Mouse (Mus musculus) kidney, postnatal 36 days (tissue): Measurements from ENCODE around the gene Ppt2.
A peak's percentile ranks its signal among the peaks of the same experiment; 100 is the strongest.

Experiments
- DNase-seq, 2 experiments: peaks; one replicate each; pipeline ENCODE4 v3.0.0; 2021 to 2022; ENCODE audit warnings: mixed read lengths in 2 of 2

The Ppt2 gene

DNA sequence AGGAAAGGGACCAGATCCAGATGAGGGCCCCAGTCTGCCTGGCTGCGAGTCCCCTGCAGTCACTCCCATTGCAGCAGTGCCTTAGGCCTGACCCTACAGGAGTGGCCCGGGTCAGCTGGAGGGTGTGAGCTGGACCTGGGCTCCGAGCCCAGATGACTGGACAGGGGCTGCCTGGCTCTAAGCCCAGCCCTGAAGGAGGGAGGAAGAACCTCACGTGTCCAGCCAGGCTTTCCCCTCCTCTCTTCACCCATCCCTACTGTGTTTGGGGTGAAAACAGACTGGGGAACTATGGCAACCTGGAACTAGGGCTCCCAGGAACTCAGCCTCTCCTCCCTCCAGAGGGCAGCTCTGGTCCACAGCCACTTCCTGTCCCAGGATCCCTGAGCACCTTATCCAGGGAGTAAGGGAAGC lies 27.3 kb upstream of the Ppt2 start:
- peak; percentile 92 to 93 for DNase-seq

DNA sequence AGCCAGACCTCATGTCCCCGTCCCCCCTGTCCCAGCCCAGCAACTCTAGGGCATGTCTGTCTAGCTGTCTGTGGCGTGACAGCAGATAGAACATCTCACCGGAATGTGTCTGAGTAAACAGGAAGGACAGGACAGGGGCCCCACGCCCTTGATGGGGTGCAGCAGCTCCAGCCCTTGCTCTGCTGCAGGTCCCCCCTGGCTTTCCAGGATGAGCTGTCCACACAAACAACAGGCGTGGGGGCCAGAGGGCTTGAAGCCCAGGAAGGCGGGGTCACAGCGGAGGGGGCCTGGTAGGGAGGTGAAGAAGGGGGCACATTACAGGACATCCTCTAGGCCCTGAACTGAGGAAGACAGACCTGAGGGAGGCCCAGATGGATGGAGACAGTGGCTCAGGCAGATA lies 26.9 kb upstream of the Ppt2 start:
- DNase-seq, result peak; percentile 78 to 87

DNA sequence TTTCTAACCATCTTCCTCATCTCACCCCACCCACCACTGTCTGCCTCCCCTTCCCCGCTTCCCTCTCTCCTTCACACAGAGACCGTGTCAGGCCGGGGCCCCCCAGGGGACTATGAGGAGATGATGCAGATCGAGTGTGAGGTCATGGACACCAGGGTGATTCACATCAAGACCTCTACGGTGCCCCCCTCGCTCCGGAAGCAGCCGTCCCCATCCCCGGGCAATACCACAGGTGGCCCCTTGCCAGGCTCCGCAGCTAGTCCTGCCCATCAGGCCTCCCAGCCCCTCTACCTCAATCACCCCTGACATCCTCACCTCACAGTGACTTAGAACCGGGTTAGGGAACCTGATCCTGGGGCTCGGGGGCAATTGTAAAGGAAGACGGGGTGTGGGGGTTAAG lies 26.1 kb upstream of the Ppt2 start:
- no peak for DNase-seq

DNA sequence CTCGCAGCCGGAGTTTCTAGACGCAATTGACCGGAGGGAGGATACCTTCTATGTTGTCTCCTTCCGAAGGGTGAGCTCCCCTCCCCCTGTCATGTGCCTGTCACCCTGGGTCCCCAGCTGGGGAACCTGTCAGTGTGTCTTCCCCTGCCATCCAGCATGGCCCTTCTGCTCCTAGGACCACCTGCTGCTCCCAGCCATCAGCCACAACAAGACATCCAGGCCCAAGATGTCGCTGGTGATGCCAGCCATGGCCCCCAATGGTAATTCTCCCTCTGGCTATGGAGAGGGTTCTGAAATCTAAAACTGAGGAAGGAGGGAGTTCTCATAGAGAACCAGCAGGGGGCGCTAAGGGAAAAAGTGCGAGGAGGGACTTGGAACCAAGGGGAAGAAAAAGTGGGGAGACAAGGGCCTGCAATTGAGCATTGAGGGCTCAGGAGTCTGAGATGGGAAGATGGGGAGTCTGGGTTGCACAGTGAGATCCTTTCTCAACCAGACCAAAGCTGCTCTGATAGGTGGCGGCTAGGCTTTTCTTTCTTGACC lies 25.5 kb upstream of the Ppt2 start:
- peak; percentile 41 to 80 for DNase-seq

DNA sequence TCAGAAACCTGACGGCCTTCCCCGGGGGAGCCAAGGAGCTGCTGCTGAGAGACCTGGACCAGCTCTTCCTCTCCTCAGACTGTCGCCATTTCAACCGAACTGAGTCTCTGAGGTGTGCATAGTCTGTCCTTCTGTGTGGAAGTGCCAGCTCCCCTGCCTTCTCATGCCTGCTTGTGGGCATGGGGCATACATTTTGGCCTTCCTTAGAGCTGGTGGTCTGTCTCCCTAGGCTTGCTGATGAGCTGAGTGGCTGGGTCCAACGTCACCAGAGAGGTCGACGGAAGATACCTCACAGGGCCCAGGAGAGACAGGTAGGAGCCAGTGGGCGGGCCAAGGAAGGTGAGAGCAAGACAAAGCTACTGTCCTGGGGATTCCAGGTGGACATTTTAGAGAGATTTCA lies 24.7 kb upstream of the Ppt2 start:
- DNase-seq, result no peak

DNA sequence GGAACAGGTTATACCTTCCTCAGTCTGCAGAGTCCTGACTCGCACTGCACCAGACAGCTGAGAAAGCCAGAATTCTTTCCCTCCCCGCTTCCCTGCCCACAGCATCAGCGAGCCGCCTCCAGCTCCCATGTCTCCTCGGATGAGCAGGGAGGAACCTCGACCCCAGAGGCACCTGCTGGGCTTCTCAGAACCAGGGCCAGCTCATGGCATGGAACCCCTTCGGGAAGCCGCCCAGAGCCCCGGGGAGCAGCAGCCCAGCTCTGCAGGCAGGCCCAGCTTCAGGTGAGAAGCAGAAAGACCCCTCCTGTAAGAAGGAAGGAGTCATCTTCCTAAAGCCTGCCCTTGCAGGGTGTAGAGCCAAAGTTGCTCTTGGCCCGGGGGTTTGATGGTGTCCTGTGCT lies 24.2 kb upstream of the Ppt2 start:
- no peak for DNase-seq

DNA sequence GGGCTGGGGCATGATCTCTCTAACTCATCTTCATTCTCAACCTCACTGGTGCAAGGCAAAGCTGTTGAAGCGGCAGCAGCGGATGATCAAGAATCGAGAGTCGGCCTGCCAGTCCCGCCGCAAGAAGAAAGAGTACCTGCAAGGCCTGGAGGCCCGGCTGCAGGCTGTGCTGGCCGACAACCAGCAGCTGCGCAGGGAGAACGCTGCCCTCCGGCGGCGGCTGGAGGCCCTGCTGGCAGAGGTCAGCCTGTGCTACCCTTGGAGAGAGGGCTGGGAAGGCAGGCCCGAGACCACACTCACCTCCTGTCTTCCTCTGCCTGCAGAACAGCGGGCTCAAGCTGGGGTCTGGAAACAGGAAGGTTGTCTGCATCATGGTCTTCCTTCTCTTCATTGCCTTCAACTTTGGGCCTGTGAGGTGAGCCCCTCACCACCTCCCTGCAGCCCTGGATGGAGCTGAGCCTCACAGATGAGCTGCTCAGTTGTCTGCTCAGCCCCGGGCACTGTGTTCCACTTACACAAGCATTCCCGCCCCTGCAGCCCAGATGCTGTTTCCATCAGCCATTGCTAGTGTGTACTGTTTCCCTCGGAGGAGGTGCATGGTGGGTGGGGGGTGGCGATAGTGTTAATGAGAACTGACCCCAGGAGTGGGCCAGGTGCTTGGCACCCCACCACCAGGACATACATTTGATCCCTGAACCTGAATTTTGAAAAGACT lies 23.4 kb upstream of the Ppt2 start:
- peak; percentile 56 to 84 for DNase-seq

DNA sequence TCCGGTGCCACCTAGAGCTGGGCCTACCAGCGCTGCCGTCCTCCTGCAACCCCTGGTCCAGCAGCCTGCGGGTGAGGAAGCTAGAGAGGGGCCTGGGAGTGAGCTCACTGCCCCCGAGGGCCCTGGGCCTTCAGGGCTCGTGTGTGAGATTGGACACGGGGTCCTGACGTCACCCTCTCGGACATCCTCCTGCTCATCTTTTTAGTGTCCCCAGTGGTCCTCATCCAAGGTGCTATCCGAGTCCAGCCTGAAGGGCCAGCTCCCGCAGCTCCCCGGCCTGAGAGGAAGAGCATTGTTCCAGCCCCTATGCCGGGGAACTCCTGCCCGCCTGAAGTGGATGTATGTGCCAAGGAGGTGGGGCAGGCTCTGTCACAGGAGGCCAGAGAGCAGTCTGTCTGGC lies 22.5 kb upstream of the Ppt2 start:
- no peak for DNase-seq

DNA sequence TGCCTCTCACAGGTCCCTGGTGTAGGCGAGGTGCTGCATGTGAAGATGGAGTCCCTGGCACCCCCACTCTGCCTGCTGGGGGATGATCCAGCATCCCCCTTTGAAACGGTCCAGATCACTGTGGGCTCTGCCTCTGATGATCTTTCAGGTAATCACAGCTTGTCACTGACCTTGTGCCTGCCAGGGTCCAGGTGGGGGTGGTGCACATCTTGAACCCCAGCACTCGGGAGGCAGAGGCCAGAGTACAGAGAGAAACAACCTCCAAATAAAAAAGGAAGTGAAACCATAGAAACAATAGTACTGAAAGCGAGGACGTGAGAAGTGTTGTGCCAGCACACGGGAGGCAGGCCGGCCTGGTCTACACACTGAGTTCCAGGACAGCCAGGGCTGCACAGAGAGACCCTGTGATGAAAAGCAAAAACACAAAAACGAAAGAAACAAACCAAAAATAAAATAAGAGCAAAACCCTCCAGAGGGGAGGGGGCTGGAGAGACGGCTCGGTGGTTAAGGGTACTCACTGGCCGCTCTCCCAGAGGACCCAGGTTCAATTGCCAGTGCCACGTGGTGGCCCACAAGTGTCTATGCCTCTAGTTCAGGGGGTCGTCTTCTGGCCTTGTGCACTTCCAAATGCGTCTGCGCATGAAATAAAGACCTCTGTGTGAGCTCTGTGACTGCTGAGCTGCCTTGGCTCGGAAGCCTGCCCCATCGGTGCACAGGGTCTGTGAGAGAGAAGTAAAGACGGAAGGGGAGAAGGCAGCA lies 21.0 kb upstream of the Ppt2 start:
- no peak for DNase-seq

DNA sequence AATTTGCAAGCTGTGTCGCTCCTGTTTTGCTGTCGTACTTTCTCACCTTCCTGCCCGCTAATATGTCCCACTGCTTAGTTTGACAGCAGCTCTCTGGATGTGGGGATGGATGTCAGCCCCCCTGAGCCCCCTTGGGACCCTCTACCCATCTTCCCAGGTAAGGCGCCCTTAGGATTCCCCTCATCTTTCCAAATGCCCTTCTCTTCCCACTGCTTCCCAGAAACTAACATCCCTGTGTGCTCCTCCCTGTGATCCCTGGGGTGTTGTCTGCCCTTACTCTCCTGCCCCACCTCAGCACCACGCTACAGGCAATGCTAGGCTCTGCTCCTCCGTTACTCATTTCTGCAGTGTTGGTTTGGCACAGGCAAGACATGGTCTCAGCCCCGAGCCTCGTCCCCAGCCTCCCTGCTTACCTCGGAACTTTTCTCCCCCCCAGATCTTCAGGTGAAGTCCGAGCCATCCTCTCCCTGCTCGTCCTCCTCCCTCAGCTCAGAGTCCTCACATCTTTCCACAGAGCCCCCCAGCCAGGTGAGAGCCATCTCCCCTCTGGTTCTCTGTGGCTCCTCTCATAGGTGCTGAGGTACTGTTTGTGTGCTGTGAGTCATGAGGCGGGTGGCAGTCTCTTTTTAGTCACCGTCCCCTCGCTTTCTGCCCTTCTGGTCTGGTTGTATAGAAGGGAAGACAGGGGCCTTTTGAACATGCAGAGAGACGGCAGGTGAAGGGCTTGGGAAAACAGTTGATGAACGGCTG lies 20.0 kb upstream of the Ppt2 start:
- DNase-seq, result no peak

DNA sequence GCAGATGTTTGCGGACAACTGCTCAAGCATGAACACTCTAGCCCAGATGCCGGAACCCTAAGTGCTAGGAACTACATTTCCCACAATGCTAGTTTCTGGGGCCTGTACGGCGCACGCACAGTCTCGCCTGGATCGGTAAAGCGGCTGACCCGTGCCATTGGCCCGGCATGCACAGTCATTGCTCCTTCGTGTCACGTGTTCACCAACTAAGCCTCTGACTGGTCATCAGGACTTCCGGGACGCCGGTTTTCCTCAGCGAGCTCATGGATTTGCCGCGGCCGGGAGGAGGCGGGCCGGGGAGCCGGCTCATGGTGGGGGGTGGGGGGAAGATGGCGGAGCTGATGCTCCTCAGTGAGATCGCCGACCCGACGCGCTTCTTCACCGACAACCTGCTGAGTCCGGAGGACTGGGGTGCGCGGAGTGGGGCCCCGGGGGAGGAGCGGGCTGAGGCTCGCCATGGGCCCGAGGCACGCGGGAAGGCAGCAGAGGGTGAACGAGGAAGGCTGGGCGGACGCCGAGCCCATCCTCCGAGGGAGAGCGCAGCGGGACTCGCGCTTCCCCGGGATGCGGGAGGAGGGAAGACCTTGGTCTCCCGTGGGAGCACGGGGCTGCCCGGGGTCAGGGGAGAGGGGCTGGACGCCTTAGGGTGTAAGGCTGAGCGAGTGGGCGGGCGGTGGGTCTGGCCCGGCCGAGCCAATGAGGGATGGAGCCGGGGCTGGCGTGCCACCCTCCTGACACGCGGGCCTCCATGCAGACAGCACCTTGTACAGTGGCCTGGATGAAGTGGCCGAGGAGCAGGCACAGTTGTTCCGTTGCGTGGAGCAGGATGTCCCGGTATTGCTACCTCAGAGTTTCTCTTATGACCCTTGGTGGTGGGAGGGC lies 18.8 kb upstream of the Ppt2 start, which contains the start of gene Atf6b:
Gene Atf6b, plus strand, starts transcription at position 241 of the 882 bp plus-strand sequence.
- DNase-seq, result peak; percentile 96 to 99

DNA sequence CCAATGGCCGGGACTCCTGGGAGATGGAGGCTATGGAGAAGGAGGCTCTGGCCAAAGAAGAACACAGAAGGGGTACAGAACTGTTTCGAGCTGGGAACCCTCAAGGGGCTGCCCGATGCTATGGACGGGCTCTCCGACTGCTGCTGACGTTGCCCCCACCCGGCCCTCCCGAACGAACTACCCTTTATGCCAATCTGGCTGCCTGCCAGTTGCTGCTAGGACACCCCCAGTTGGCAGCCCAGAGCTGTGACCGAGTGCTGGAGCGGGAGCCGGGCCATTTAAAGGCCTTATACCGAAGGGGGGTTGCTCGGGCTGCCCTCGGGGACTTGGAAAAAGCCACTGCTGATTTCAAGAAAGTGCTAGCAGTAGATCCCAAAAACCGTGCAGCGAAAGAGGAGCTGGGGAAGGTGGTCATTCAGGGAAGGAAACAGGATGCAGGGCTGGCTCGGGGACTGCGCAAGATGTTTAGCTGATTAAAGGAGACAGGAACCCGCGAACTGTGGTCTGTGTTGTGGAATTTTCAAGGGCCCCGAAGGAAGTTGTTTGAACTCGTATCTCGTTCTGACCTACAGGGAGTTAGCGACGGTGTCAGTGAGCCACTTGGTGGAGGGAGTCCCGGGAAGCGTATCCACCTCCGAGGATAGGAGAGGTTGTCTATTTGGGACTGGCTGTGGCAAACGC lies 17.7 kb upstream of the Ppt2 start:
- DNase-seq, result no peak

DNA sequence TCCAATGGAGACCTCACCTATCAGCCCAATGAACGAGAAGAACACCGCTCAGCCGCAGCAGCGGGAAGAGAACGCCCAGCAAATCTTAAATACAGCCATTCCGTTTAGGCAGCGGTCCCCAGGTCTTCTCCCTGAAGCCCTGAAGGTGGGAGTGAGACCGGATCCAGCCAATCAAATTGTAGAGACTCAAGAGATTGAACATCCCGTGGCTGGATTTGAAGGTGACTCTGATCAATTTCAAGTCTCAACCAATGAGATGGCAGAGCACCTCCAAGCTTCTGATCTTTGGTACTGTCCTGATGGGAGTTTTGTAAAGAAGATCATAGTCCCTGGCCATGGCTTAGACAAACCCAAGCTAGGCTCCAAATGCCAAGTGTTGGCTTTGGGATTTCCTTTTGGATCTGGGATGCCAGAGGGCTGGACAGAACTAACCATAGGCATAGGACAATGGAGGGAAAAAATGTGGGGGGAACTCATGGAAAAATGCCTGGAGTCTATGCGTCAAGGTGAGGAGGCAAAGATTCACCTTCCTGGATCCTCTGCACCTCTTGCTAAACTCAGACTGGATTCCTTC lies 17.0 kb upstream of the Ppt2 start:
- no peak for DNase-seq

DNA sequence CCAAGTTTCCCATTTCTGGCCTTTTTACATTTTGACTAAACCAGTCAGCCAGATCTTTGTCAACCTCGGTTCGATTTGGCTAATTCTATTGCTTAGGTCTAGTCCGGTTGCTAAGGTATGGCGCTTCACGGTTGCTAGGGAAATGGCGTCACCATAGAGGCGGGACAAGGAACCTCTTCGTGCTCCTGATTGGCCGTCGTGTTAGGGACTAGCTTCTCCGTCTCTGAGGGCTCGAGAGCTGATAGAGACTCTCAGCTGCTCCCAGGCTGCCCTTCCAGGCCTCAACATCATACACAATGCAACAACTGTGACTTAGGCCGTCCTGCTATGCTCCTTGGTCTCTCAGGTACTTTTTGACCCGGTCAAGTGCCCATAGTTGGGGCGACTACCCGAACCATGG lies 16.3 kb upstream of the Ppt2 start, which contains the start of gene Fkbpl:
Gene Fkbpl, plus strand, starts transcription at position 157 of the 400 bp plus-strand sequence.
- DNase-seq, result peak; percentile 97 to 98

DNA sequence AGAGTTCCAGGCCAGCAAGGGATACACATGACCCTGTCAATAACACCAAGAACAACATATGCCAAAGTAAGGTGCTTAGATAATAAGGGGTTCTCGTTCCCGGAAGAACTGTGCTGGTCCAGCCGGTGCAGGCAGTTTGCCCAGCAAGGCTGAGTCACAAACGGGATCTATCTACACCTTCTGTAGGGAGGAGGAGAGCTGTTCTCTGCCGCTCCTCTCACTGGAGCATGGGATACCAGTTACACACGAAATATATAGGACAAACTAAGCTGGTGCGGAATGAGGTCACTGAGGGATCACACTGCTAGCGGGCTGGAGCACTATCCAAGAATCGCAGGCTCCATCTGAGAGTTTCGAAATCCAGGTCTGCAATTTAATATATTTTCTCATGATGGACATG lies 15.6 kb upstream of the Ppt2 start:
- no peak for DNase-seq

DNA sequence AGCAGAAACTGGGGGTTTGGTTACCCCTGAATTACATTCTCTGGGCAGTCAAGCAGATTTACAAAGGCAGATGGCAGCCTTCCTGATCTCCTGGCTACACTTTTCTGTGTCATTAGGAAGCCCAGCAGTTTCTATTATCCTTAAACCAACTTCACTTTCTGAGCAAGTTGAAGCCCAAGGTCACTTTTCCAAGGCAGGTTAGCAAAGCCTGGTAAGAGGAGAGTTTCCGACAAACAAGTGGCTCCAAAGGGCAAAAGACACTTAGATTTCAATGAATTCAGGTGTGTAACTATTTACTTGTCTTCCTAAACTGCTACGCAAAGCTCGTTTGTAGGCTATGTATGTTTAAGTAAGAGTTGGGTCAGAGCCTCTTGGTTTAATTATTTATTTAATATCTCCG lies 15.1 kb upstream of the Ppt2 start:
- DNase-seq, result no peak

DNA sequence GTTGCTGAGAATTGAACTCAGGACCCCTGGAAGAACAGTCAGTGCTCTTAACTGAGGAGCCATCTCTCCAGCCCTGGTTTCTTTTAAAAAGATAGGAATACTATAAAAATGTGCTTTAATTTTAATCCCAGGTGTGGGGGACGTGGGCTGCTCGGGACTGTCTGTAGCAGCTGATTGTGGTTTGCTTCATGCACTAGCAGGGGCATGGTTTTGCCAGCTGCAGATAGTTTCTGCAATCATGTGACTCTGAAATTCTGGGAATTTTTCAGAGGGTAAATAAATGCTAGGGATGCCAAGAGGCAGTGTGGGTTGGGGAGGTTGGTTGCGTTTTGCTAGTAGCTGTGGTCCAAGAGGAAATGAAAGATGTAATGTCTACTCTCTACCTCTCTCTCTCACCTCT lies 13.6 kb upstream of the Ppt2 start:
- DNase-seq, result no peak

DNA sequence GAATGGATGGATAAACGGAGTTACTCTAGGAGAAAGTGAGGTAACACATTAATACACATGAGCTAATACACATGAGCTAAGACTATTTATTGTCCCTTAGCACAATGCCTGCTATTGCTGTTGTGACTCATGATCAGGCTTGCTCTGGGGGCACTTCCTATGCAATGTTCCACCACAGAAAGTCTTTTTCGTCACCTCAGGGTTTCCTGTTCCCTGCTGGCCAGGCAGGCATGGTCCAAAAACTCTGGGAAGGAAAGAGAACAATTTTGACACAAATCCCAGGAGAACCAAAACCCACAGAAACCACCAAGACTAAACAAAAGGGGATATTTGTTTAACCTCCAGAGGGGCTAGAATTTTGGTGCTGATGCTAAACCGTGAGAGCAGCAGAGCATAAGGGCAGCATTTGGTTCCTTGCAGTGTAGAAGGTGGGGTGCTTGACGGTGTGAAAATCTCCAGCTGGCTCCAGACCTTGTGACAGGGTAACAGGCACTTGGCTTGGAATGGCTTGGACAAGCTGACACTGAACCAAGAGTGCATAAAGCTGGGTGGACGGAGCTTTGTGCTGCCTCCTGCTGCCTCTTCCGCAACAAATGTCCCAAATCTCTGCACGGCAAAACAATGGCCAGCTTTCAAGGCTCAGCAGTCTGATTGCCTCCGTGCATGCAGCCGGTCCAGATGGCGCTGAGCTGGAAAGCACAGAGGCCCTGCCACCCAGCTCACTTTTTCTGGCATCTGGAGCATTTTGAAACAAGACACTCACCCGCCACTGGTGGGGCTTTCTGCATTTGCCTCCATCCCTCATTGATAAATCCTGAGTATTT lies 12.7 kb upstream of the Ppt2 start:
- peak; percentile 53 to 54 for DNase-seq

DNA sequence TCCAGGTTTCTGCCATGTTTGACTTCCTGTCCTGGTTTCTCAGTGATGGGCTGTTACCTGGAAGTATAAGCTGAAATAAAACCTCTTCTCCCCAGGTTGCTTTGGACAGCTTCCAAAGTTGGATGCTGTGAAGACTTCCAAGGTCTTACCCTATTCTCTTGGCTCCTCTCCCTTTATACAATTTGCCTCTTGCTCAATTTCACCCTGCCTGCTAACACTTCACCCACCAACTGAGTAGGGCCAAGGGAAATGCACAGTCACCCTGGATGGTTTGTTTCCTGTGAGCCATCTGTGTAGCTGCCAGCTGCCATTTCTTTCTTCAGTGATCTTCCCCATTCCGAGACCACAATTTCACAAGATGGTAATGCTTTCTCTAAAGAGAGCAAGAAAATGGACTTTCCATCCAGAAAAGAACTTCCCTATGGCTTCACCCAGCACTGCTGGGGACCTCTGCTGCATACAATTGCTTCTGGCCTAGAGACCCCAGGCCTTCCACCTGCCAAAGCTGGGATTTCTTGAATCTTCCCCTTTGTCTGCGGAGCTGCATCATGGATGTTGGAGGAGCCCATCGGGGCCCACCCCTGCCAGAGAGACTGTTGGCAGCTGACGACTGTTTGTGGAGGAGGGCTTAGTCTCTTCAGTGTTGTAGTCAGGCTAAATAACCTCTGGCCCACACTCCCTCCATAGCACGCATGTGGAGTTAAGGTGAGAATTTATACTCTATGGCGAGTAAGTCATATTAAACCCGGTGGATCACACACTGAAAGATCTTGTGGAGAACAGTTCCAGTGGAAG lies 11.3 kb upstream of the Ppt2 start:
- DNase-seq, result no peak

DNA sequence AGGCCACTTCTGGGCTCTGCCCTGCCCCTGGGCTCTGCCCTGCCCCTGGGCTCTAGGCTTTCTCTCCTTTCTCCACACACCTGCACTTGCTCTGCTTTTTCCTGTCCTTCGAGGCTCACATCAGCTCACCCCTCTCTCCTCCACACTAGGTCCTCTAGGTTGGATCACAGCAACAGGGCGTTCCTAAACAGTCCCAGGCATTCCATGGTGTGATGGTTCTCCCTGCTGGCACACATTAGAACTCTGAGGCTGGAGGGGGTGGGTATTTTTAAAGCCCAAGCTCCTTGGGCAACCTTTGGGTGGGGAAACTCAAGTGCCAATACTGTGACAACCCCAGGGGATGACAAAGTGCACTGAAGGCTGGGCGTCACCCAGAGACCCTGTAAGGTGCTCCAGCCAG lies 9.1 kb upstream of the Ppt2 start:
- DNase-seq, result no peak
